Mouse (Mus musculus) subcutaneous adipose tissue, adult 2 months (tissue): ENCODE measurements around the gene Cd3d. TPM values are rescaled to one million over a fixed set of nuclear protein-coding genes. Genes with fewer than 3 reads are reported as not detected.

Source experiments
- polyA plus RNA-seq: library from polyadenylated mRNA; depleted of rRNA; stranded (reverse); fragments of >200 nt; gene quantifications from 2 replicates; pipeline ENCODE4 v1.2.3, GENCODE M21; 2012; ENCODE audit warnings: low replicate concordance; rRNA removed

Gene Cd3d
- 0.46 and 0.60 TPM in 2 replicates for polyA plus RNA-seq

GRCm38 (mm10) chr9:44981676-44982075 lies at the start of gene Cd3d:
Gene Cd3d, plus strand, starts transcription at chr9:44981786.

GRCm38 (mm10) chr9:44965126-44965832 lies 16.3 kb upstream of the Cd3d start, which contains the start of gene Ube4a:
Gene Ube4a, minus strand, starts transcription at chr9:44965600.

GRCm38 (mm10) chr9:44980242-44980641 lies 1.3 kb upstream of the Cd3d start, which contains the start of gene Cd3g:
Gene Cd3g, minus strand, starts transcription at chr9:44980431.

GRCm38 (mm10) chr9:45009180-45010078 lies 27.8 kb downstream of the Cd3d start, which contains the start of gene Cd3e:
Gene Cd3e, minus strand, starts transcription at chr9:45009627.

Other genes with a start within 250 kb of the Cd3d start
- 126 and 202 TPM in 2 replicates for gene Phldb1, start 246.6 kb upstream of the Cd3d start, polyA plus RNA-seq
- 53.1 and 68.4 TPM in 2 replicates for gene Arcn1, start 213.9 kb upstream of the Cd3d start, polyA plus RNA-seq
- gene Ift46, start 213.9 kb upstream of the Cd3d start, polyA plus RNA-seq, result 60.9 and 74.9 TPM in 2 replicates
- 1.0 and 4.3 TPM in 2 replicates for gene Tmem25, start 182.5 kb upstream of the Cd3d start, polyA plus RNA-seq
- 1.4 and 3.2 TPM in 2 replicates for gene Ttc36, start 178.7 kb upstream of the Cd3d start, polyA plus RNA-seq
- 13.3 and 29.7 TPM in 2 replicates for gene Kmt2a, start 100.5 kb upstream of the Cd3d start, polyA plus RNA-seq
- 364 and 507 TPM in 2 replicates for gene Atp5l, start 61.0 kb upstream of the Cd3d start, polyA plus RNA-seq
- gene Ube4a, start 16.2 kb upstream of the Cd3d start, polyA plus RNA-seq, result 17.3 and 19.1 TPM in 2 replicates
- 0.43 and 0.90 TPM in 2 replicates for gene Cd3g, start 1.4 kb upstream of the Cd3d start, polyA plus RNA-seq
- gene Cd3e, start 27.8 kb downstream of the Cd3d start, polyA plus RNA-seq, result 1.0 and 1.3 TPM in 2 replicates
- 3.0 and 11.0 TPM in 2 replicates for gene Mpzl2, start 58.0 kb downstream of the Cd3d start, polyA plus RNA-seq
- 0.75 and 3.1 TPM in 2 replicates for gene Mpzl3, start 73.4 kb downstream of the Cd3d start, polyA plus RNA-seq
- 0.36 and 0.76 TPM in 2 replicates for gene Jaml, start 97.4 kb downstream of the Cd3d start, polyA plus RNA-seq
- 0.24 and 4.2 TPM in 2 replicates for gene Scn2b, start 136.0 kb downstream of the Cd3d start, polyA plus RNA-seq
- gene Scn4b, start 156.6 kb downstream of the Cd3d start, polyA plus RNA-seq, result 0.49 and 0.62 TPM in 2 replicates
- 1.3 and 1.6 TPM in 2 replicates for gene BC049352, start 200.2 kb downstream of the Cd3d start, polyA plus RNA-seq
- gene Tmprss4, start 222.3 kb downstream of the Cd3d start, polyA plus RNA-seq, result 10.2 TPM in 1 of 2 replicates, not detected in the other